In genomic region chr7:3411160-3411941, GRCm38 (mm10) we compare ENCODE assay signal across 9 mouse cellular contexts. TPM values are rescaled to one million over a fixed set of nuclear protein-coding genes. Genes with fewer than 3 reads are reported as not detected.
DNase-seq lines count a peak whose midpoint lies in the region; ATAC-seq and TF ChIP-seq lines count a peak whose summit lies in the region.
"Had no signal": no experiment of that assay in that cellular context is flagged by ENCODE, and none has a peak within 500 bp of the region (broad histone marks: within the 10 kb centered on the region; RNA-seq: fewer than 3 reads in every experiment).

No protein-coding gene starts in this region.

- WGBS in lung, embryonic 14.5 days, result 1% methylated on average over 33 of the region's 33 CpGs
- WGBS in macrophage (ENCODE audit: missing documents), result 2% methylated on average over 31 of the region's 33 CpGs

- ATAC-seq in lung, embryonic 14.5 days (ENCODE audit: insufficient read depth), result peak; percentile 95

- H3K79me2 ChIP-seq in macrophage (ENCODE audit: inconsistent target), result no peaks in the 10 kb centered on the region

- DNase-seq in lung, embryonic 14.5 days, result peak; percentile 86
- no peak for DNase-seq in lung, postnatal 25 days (ENCODE audit: low spot score)
- peak; percentile 27 for DNase-seq in fibroblast of lung, adult 2 months (ENCODE audit: low read depth)
- DNase-seq in kidney, adult 9 months, result peak; percentile 13
- DNase-seq in right cerebral cortex, postnatal 4 days, result peak; percentile 53
- DNase-seq in thymus, postnatal 25 days, result no peak

- H3K27ac ChIP-seq in lung, embryonic 14.5 days (ENCODE audit: low read depth), result no peak overlapping the region
- H3K27ac ChIP-seq in bone marrow macrophage, adult 2 months (ENCODE audit: insufficient read depth, low read depth, low read length), result no peak overlapping the region
- H3K27ac ChIP-seq in macrophage, result no peak overlapping the region

- no peak for TF ChIP-seq POLR2A in bone marrow macrophage, adult 2 months (IDR thresholded peaks at IDR 0.05; ENCODE audit: borderline replicate concordance, low read depth, low read length)

- H3K27me3 ChIP-seq in lung, embryonic 14.5 days (ENCODE audit: insufficient read depth, low read length), result peaks cover 50% of the 10 kb centered on the region

- H3K9me3 ChIP-seq in lung, embryonic 14.5 days (ENCODE audit: low read depth, low read length), result no peaks in the 10 kb centered on the region

- H3K4me2 ChIP-seq in lung, embryonic 14.5 days, result peak overlapping the region; percentile 72

- H3K4me3 ChIP-seq in lung, embryonic 14.5 days (ENCODE audit: low read depth, low read length), result peak overlapping the region; percentile 38
- peak overlapping the region; percentile 60 for H3K4me3 ChIP-seq in bone marrow macrophage, adult 2 months (ENCODE audit: insufficient read depth, low read length)
- peak overlapping the region; percentile 5; the same call in 1 of the 2 replicates for H3K4me3 ChIP-seq in macrophage (ENCODE audit: inconsistent target)
- H3K4me3 ChIP-seq: erythroblast, embryonic 14.5 days had no signal

- no peaks in the 10 kb centered on the region for H3K36me3 ChIP-seq in lung, embryonic 14.5 days (ENCODE audit: insufficient read depth)
- no peaks in the 10 kb centered on the region for H3K36me3 ChIP-seq in macrophage (ENCODE audit: inconsistent target)

- H3K9ac ChIP-seq in lung, embryonic 14.5 days, result peak overlapping the region; percentile 32; the same call in 1 of the 2 replicates

- TF ChIP-seq CTCF in lung, embryonic 14.5 days (IDR thresholded peaks at IDR 0.05; ENCODE audit: low read depth), result no peak
- no peak for TF ChIP-seq CTCF in bone marrow macrophage, adult 2 months (IDR thresholded peaks at IDR 0.05; ENCODE audit: low read depth, low read length)

- H3K4me1 ChIP-seq in lung, embryonic 14.5 days (ENCODE audit: insufficient read depth), result no peaks in the 10 kb centered on the region
- H3K4me1 ChIP-seq in bone marrow macrophage, adult 2 months (ENCODE audit: control insufficient read depth, insufficient read depth, low read length), result peaks cover 31% of the 10 kb centered on the region

RNA-seq across cellular contexts. Expression of gene Cacng6, which starts 12.6 kb away (rescaled TPM):
- not detected in 2 replicates for polyA plus RNA-seq in lung, embryonic 14.5 days (2014; fragmentation: Nextera tagmentation; extraction: Ambion mirVana)
- not detected in 2 replicates for polyA plus RNA-seq in bone marrow macrophage, adult 2 months (2012; ENCODE audit: insufficient read depth, insufficient read length, missing spikeins)
- total RNA-seq in macrophage (2018; cell fraction: chromatin; rRNA removed), result not detected
- not detected for total RNA-seq in macrophage (2018; cell fraction: cytosol; rRNA removed)
- total RNA-seq in macrophage (2018; cell fraction: nucleus; rRNA removed), result not detected
- not detected in 3 replicates for polyA plus RNA-seq in macrophage (2018)
- polyA plus RNA-seq: erythroblast, embryonic 14.5 days had no signal

RNA-seq across cellular contexts. Expression of gene Cacng8, which starts 20.9 kb away (rescaled TPM):
- 2.9 and 4.8 TPM in 2 replicates for polyA plus RNA-seq in lung, embryonic 14.5 days (2014; fragmentation: Nextera tagmentation; extraction: Ambion mirVana)
- 0.40 and 0.77 TPM in 2 replicates for polyA plus RNA-seq in bone marrow macrophage, adult 2 months (2012; ENCODE audit: insufficient read depth, insufficient read length, missing spikeins)
- under 1 TPM in 1 of 26 experiments, not detected in 25; 0.70 TPM for total RNA-seq in macrophage (2018; cell fraction: chromatin; rRNA removed)
- under 1 TPM in 2 of 26 experiments, not detected in 24; 0.15 to 0.17 TPM for total RNA-seq in macrophage (2018; cell fraction: cytosol; rRNA removed)
- total RNA-seq in macrophage (2018; cell fraction: nucleus; rRNA removed), result under 1 TPM in 3 of 26 experiments, not detected in 23; 0.24 to 0.49 (median 0.28) TPM
- not detected in 3 replicates for polyA plus RNA-seq in macrophage (2018)
- polyA plus RNA-seq: erythroblast, embryonic 14.5 days had no signal

Comparison
In these comparisons a context has a peak if more than half of its experiments do, and no peak if none do; other contexts are left out.
1. DNase-seq: peak in lung, embryonic 14.5 days (single experiment), fibroblast of lung, adult 2 months (single experiment), kidney, adult 9 months (single experiment) and right cerebral cortex, postnatal 4 days (single experiment); none in lung, postnatal 25 days (single experiment) and thymus, postnatal 25 days (single experiment).
2. H3K4me3 ChIP-seq: peak in every context shown above with its lines; median percentile 60 in bone marrow macrophage, adult 2 months; 38 in lung, embryonic 14.5 days; 5 in macrophage.